Mouse (Mus musculus): ENCODE measurements around the gene Fbxl19. TPM values are rescaled to one million over a fixed set of nuclear protein-coding genes. Genes with fewer than 3 reads are reported as not detected.

Gene Fbxl19
- polyA plus RNA-seq, 1 experiment from 2014 or later: 3.8 TPM

GRCm38 (mm10) chr7:127798591-127798990, 54.2 kb downstream of the Fbxl19 start:
- no peak overlapping the region for H3K4me3 ChIP-seq (replicated peaks)
- no peak overlapping the region for H3K27ac ChIP-seq
- 81% methylated on average over 4 of the region's 4 CpGs for WGBS
- H3K36me3 ChIP-seq: peaks cover 53% of the 10 kb centered on the region
- H3K4me1 ChIP-seq: peaks cover 16% of the 10 kb centered on the region; the same call in 1 of the 2 replicates
- H3K4me2 ChIP-seq: no peak overlapping the region
- H3K9ac ChIP-seq: no peak overlapping the region
- ATAC-seq (ENCODE audit: insufficient read depth, low FRiP score, low read depth): no peak
- no peaks in the 10 kb centered on the region for H3K27me3 ChIP-seq (replicated peaks)
- H3K9me3 ChIP-seq: no peaks in the 10 kb centered on the region

- H3K9ac ChIP-seq: no peak overlapping the region
- no peaks in the 10 kb centered on the region for H3K9me3 ChIP-seq
- no peak for ATAC-seq (ENCODE audit: insufficient read depth, low FRiP score, low read depth)
- peaks cover 49% of the 10 kb centered on the region for H3K36me3 ChIP-seq
- H3K4me3 ChIP-seq (replicated peaks): no peak overlapping the region
- no peaks in the 10 kb centered on the region for H3K27me3 ChIP-seq (replicated peaks)
- no peak overlapping the region for H3K27ac ChIP-seq
- peaks cover 16% of the 10 kb centered on the region; the same call in 1 of the 2 replicates for H3K4me1 ChIP-seq
- whole genome bisulfite sequencing: 89% methylated on average over 13 of the region's 13 CpGs
- no peak overlapping the region for H3K4me2 ChIP-seq
Observed at GRCm38 (mm10) chr7:127799211-127799610, 54.9 kb downstream of the Fbxl19 start.

GRCm38 (mm10) chr7:127799738-127800137, 55.4 kb downstream of the Fbxl19 start:
- WGBS: 93% methylated on average over 1 of the region's 1 CpGs
- Histone ChIP-seq H3K36me3 (peaks cover 47% of the 10 kb centered on the region), H3K9ac (no peak overlapping the region)

GRCm38 (mm10) chr7:127800435-127801009, 56.2 kb downstream of the Fbxl19 start, which contains the start of gene Hsd3b7:
TSS of gene Hsd3b7 (plus strand) at chr7:127800604.
- no peaks in the 10 kb centered on the region for H3K9me3 ChIP-seq
- 15% methylated on average over 6 of the region's 6 CpGs for WGBS
- H3K27me3 ChIP-seq (replicated peaks): no peaks in the 10 kb centered on the region
- peak; percentile 86 for ATAC-seq (ENCODE audit: insufficient read depth, low FRiP score, low read depth)
- peaks cover 16% of the 10 kb centered on the region; the same call in 1 of the 2 replicates for H3K4me1 ChIP-seq
- peaks cover 39% of the 10 kb centered on the region for H3K36me3 ChIP-seq
- H3K9ac ChIP-seq: no peak within 1 kb of the TSS
- peak within 1 kb of the TSS; percentile 51 for H3K4me2 ChIP-seq
- peak within 1 kb of the TSS; percentile 8; the same call in 1 of the 2 replicates for H3K27ac ChIP-seq
- peak within 1 kb of the TSS; percentile 31 for H3K4me3 ChIP-seq (replicated peaks)

More at GRCm38 (mm10) chr7:127799738-127800137, 55.4 kb downstream of the Fbxl19 start:
- H3K27me3 ChIP-seq (replicated peaks): no peaks in the 10 kb centered on the region
- H3K4me1 ChIP-seq: peaks cover 16% of the 10 kb centered on the region; the same call in 1 of the 2 replicates
- no peaks in the 10 kb centered on the region for H3K9me3 ChIP-seq
- no peak for ATAC-seq (ENCODE audit: insufficient read depth, low FRiP score, low read depth)
- no peak overlapping the region for H3K4me2 ChIP-seq
- H3K4me3 ChIP-seq (replicated peaks): no peak overlapping the region
- H3K27ac ChIP-seq: no peak overlapping the region

GRCm38 (mm10) chr7:127801010-127801621, 56.8 kb downstream of the Fbxl19 start:
- peak overlapping the region; percentile 8; the same call in 1 of the 2 replicates for H3K27ac ChIP-seq
- WGBS: 83% methylated on average over 8 of the region's 8 CpGs
- H3K9me3 ChIP-seq: no peaks in the 10 kb centered on the region
- H3K4me1 ChIP-seq: peaks cover 16% of the 10 kb centered on the region; the same call in 1 of the 2 replicates
- H3K4me3 ChIP-seq (replicated peaks): peak overlapping the region; percentile 31; the same call in 1 of the 2 replicates
- H3K36me3 ChIP-seq: peaks cover 33% of the 10 kb centered on the region
- H3K9ac ChIP-seq: no peak overlapping the region
- no peaks in the 10 kb centered on the region for H3K27me3 ChIP-seq (replicated peaks)
- ATAC-seq (ENCODE audit: insufficient read depth, low FRiP score, low read depth): 0 out of 2 replicates have a peak, but pooled peaks have one; percentile 8
- peak overlapping the region; percentile 51 for H3K4me2 ChIP-seq

GRCm38 (mm10) chr7:127802313-127802712, 58.0 kb downstream of the Fbxl19 start:
- ATAC-seq (ENCODE audit: insufficient read depth, low FRiP score, low read depth): no peak
- H3K4me3 ChIP-seq (replicated peaks): no peak overlapping the region
- peaks cover 21% of the 10 kb centered on the region for H3K36me3 ChIP-seq
- no peak overlapping the region for H3K4me2 ChIP-seq
- WGBS: 91% methylated on average over 17 of the region's 17 CpGs
- no peak overlapping the region for H3K27ac ChIP-seq
- H3K9ac ChIP-seq: no peak overlapping the region
- peaks cover 16% of the 10 kb centered on the region; the same call in 1 of the 2 replicates for H3K4me1 ChIP-seq
- H3K9me3 ChIP-seq: no peaks in the 10 kb centered on the region
- no peaks in the 10 kb centered on the region for H3K27me3 ChIP-seq (replicated peaks)

GRCm38 (mm10) chr7:127808821-127809220, 64.5 kb downstream of the Fbxl19 start:
- Histone ChIP-seq H3K27me3 (replicated peaks) (no peaks in the 10 kb centered on the region), H3K36me3 (no peaks in the 10 kb centered on the region), H3K27ac (no peak overlapping the region), H3K4me3 (replicated peaks) (no peak overlapping the region), H3K4me1 (no peaks in the 10 kb centered on the region), H3K9ac (no peak overlapping the region), H3K9me3 (no peaks in the 10 kb centered on the region), H3K4me2 (no peak overlapping the region)
- WGBS: 62% methylated on average over 5 of the region's 5 CpGs
- ATAC-seq (ENCODE audit: insufficient read depth, low FRiP score, low read depth): no peak

- Histone ChIP-seq H3K4me2 (no peak overlapping the region), H3K36me3 (no peaks in the 10 kb centered on the region), H3K4me1 (no peaks in the 10 kb centered on the region), H3K9ac (no peak overlapping the region), H3K9me3 (no peaks in the 10 kb centered on the region), H3K27me3 (replicated peaks) (no peaks in the 10 kb centered on the region), H3K27ac (no peak overlapping the region), H3K4me3 (replicated peaks) (no peak overlapping the region)
- no peak for ATAC-seq (ENCODE audit: insufficient read depth, low FRiP score, low read depth)
- 86% methylated on average over 1 of the region's 1 CpGs for WGBS
Observed at GRCm38 (mm10) chr7:127809846-127810245, 65.5 kb downstream of the Fbxl19 start.

- ATAC-seq (ENCODE audit: insufficient read depth, low FRiP score, low read depth): no peak
- H3K9me3 ChIP-seq: no peaks in the 10 kb centered on the region
- H3K4me2 ChIP-seq: no peak overlapping the region
- no peak overlapping the region for H3K4me3 ChIP-seq (replicated peaks)
- no peaks in the 10 kb centered on the region for H3K36me3 ChIP-seq
- H3K27me3 ChIP-seq (replicated peaks): no peaks in the 10 kb centered on the region
- no peak overlapping the region for H3K9ac ChIP-seq
- H3K4me1 ChIP-seq: 0 out of 2 replicates have a peak, but pooled peaks cover 1% of the 10 kb centered on the region
- WGBS: 68% methylated on average over 10 of the region's 10 CpGs
- no peak overlapping the region for H3K27ac ChIP-seq
Observed at GRCm38 (mm10) chr7:127810650-127811049, 66.3 kb downstream of the Fbxl19 start.

GRCm38 (mm10) chr7:127811240-127811639, 66.9 kb downstream of the Fbxl19 start:
- no peak for ATAC-seq (ENCODE audit: insufficient read depth, low FRiP score, low read depth)
- Histone ChIP-seq H3K4me1 (0 out of 2 replicates have a peak, but pooled peaks cover 4% of the 10 kb centered on the region), H3K27me3 (replicated peaks) (no peaks in the 10 kb centered on the region), H3K4me3 (replicated peaks) (no peak overlapping the region), H3K9me3 (no peaks in the 10 kb centered on the region), H3K36me3 (no peaks in the 10 kb centered on the region), H3K27ac (no peak overlapping the region), H3K4me2 (no peak overlapping the region), H3K9ac (no peak overlapping the region)
- WGBS: 75% methylated on average over 4 of the region's 4 CpGs

GRCm38 (mm10) chr7:127812292-127812691, 67.9 kb downstream of the Fbxl19 start:
- 0 out of 2 replicates have a peak, but pooled peaks cover 4% of the 10 kb centered on the region for H3K4me1 ChIP-seq
- H3K9me3 ChIP-seq: no peaks in the 10 kb centered on the region
- H3K4me2 ChIP-seq: no peak overlapping the region
- H3K4me3 ChIP-seq (replicated peaks): no peak overlapping the region
- 86% methylated on average over 3 of the region's 3 CpGs for WGBS
- no peaks in the 10 kb centered on the region for H3K27me3 ChIP-seq (replicated peaks)
- no peak overlapping the region for H3K9ac ChIP-seq
- H3K36me3 ChIP-seq: no peaks in the 10 kb centered on the region
- no peak for ATAC-seq (ENCODE audit: insufficient read depth, low FRiP score, low read depth)
- no peak overlapping the region for H3K27ac ChIP-seq

- H3K36me3 ChIP-seq: no peaks in the 10 kb centered on the region
- H3K4me1 ChIP-seq: 0 out of 2 replicates have a peak, but pooled peaks cover 4% of the 10 kb centered on the region
- no peaks in the 10 kb centered on the region for H3K9me3 ChIP-seq
- ATAC-seq (ENCODE audit: insufficient read depth, low FRiP score, low read depth): no peak
- no peak overlapping the region for H3K9ac ChIP-seq
- WGBS: 66% methylated on average over 4 of the region's 4 CpGs
- H3K27me3 ChIP-seq (replicated peaks): no peaks in the 10 kb centered on the region
- H3K27ac ChIP-seq: peak overlapping the region; percentile 11; the same call in 1 of the 2 replicates
- H3K4me3 ChIP-seq (replicated peaks): no peak overlapping the region
- no peak overlapping the region for H3K4me2 ChIP-seq
Observed at GRCm38 (mm10) chr7:127813821-127814220, 69.5 kb downstream of the Fbxl19 start.
